Mouse (Mus musculus) gastrocnemius, postnatal 36 days (tissue): ENCODE data around the gene Mrpl22. TPM values are rescaled to one million over a fixed set of nuclear protein-coding genes. Genes with fewer than 3 reads are reported as not detected.
A peak's percentile ranks its signal among the peaks of the same experiment; 100 is the strongest.
"Not testable (repeated sequence)": the region's sequence is repeated elsewhere in the genome, so short reads cannot be mapped to it uniquely, and the experiment has no call there.

Experiments used
- DNase-seq, 2 experiments: peaks; one replicate each; pipeline ENCODE4 v3.0.0; 2022
- intact Hi-C: fragments of 180-260 bp; cut with DNase I; formaldehyde crosslinking; loops from one replicate; pipeline ENCODE4 v1.15.1; 2025
- total RNA-seq, 2 experiments: library from RNA; stranded (reverse); gene quantifications; 2 replicates each; pipeline ENCODE4 v1.2.3; 2021

The Mrpl22 gene
- total RNA-seq, 2 experiments from 2014 or later, result 35.5 to 39.1 TPM

GRCm38 (mm10) chr11:58216823-58217222 is 45.4 kb downstream of the Mrpl22 start:
- intact Hi-C loops, result no loop called here
- DNase-seq, result no peak

- intact Hi-C loops, result loop anchor here (2.0 to 5.0 kb wide), 2 partner anchors 45 to 79 kb away; no protein-coding TSS in a partner anchor
Measured at GRCm38 (mm10) chr11:58223751-58224150, 52.3 kb downstream of the Mrpl22 start.

GRCm38 (mm10) chr11:58224313-58224712 is 52.9 kb downstream of the Mrpl22 start:
- intact Hi-C loops, result loop anchor here (2.0 to 5.0 kb wide), 2 partner anchors 46 to 78 kb away; no protein-coding TSS in a partner anchor

More at GRCm38 (mm10) chr11:58223751-58224150, 52.3 kb downstream of the Mrpl22 start:
- peak in 1 of 2 experiments; percentile 43 for DNase-seq

GRCm38 (mm10) chr11:58224872-58225271 is 53.4 kb downstream of the Mrpl22 start:
- DNase-seq, result not testable (repeated sequence)
- intact Hi-C loops, result loop anchor here (2.0 to 5.0 kb wide), 2 partner anchors 46 to 77 kb away; no protein-coding TSS in a partner anchor

More at GRCm38 (mm10) chr11:58224313-58224712, 52.9 kb downstream of the Mrpl22 start:
- DNase-seq, result no peak

GRCm38 (mm10) chr11:58225655-58226054 is 54.2 kb downstream of the Mrpl22 start:
- DNase-seq, result peak; percentile 58 to 70
- intact Hi-C loops, result loop anchor here (2.0 kb wide), 1 partner anchor 47 kb away; no protein-coding TSS in a partner anchor

GRCm38 (mm10) chr11:58226425-58226824 is 55.0 kb downstream of the Mrpl22 start:
- intact Hi-C loops, result no loop called here

GRCm38 (mm10) chr11:58228021-58228420 is 56.6 kb downstream of the Mrpl22 start:
- intact Hi-C loops, DNase-seq: not testable (repeated sequence)

More at GRCm38 (mm10) chr11:58226425-58226824, 55.0 kb downstream of the Mrpl22 start:
- no peak for DNase-seq

Other genes with a start within 250 kb of the Mrpl22 start
- 10 to 100 TPM; 81.7 to 82.8 TPM for gene Larp1, start 162.6 kb upstream of the Mrpl22 start, total RNA-seq
- gene Gm12248, start 78.5 kb upstream of the Mrpl22 start, total RNA-seq, result not detected
- 10 to 100 TPM; 27.0 to 31.4 TPM for gene Cnot8, start 67.5 kb upstream of the Mrpl22 start, total RNA-seq
- gene Gemin5, start 3.1 kb upstream of the Mrpl22 start, total RNA-seq, result 1 to 10 TPM; 8.9 to 9.3 TPM
- 1 to 10 TPM; 3.7 to 6.7 TPM for gene Igtp, start 27.9 kb downstream of the Mrpl22 start, total RNA-seq
- gene Irgm2, start 28.0 kb downstream of the Mrpl22 start, total RNA-seq, result 1 to 10 TPM; 6.0 to 7.9 TPM
- gene 4930438A08Rik, start 103.1 kb downstream of the Mrpl22 start, total RNA-seq, result not detected
- gene Zfp692, start 135.4 kb downstream of the Mrpl22 start, total RNA-seq, result 1 to 10 TPM; 3.4 to 4.0 TPM
- 10 to 100 TPM; 36.7 to 41.7 TPM for gene Zfp672, start 158.7 kb downstream of the Mrpl22 start, total RNA-seq
- 10 to 100 TPM; 26.1 to 27.9 TPM for gene Sh3bp5l, start 159.1 kb downstream of the Mrpl22 start, total RNA-seq
- gene Lypd8, start 207.4 kb downstream of the Mrpl22 start, total RNA-seq, result not detected
- not detected for gene 1810065E05Rik, start 249.4 kb downstream of the Mrpl22 start, total RNA-seq